Mouse (Mus musculus) mouse embryonic stem cell (cell line): ENCODE results near the gene Atp6v1e1.

ENCODE experiments used
- in situ Hi-C, 2 experiments: fragments of 300-500 bp; cut with MboI; formaldehyde crosslinking; loops; 1 replicate in 1 of 2; 3 replicates in 1 of 2; pipeline ENCODE4 v1.14.3; 2019 to 2020; ENCODE audit warnings: low sequenced_read_pairs in 2 of 2, low pct_unique_long_range_greater_than_20kb in 1 of 2, mixed read lengths in 1 of 2; ENCODE audit not compliant: unreplicated experiment in 1 of 2

Atp6v1e1 gene

DNA sequence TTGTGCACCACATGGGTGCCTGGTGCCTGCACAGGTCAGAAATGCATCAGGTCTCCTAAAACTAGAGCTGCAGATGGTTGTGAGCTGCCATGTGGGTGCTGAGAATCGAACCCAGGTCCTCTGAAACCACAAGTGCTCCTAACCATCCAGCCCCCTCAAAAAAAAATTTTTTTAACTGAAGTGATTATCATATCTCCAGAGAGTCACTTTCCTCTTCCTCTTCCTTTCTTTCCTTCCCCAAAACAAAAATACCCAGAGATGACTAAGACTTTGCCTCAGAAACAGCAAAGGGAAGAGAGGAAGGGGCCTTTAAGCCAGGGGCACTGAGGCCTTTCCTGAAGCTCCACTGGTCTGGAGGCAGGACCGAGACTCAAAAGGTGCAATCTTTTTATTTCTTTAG lies 39.6 kb downstream of the Atp6v1e1 start:
- in situ Hi-C loops = no loop called here

DNA sequence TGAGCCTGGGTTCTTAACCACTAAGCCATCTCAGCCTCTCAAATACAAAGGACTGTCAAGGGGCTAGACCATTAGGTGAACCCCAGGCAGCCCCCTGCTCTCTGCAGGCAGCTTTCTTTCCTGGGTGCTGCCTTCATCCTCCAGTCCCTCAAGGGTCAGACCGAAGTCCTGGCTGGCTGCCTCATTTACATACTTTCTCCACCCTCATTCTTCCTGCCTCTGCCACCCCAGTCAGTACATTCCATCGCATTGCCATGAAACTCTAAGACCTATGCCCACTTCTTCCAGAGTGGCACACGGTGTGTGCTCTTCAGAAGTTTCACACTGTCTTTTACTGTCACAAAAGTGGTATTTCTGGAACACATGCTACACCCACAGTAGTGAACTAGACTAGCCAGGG lies 44.4 kb downstream of the Atp6v1e1 start:
- in situ Hi-C loops = no loop called here

DNA sequence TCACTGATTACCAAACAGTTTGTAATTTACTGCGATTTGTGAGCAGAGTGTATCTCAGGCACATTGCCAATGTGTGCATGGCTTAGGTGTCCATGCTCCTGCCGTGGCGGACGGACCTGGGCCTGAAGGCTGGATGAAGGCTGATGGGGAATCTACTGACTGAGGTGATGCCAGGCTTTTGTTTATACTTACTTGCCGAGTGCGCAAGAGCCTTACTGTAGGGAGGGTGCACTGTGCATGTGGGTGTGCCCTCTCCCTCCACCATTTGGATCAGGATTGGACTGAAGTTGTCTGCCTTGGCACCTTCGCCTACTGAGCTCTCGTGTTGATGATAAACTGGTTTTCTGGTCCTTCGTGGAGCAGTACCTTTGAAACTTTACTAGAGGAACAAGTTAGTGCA lies 45.1 kb downstream of the Atp6v1e1 start:
- in situ Hi-C loops = no loop called here

DNA sequence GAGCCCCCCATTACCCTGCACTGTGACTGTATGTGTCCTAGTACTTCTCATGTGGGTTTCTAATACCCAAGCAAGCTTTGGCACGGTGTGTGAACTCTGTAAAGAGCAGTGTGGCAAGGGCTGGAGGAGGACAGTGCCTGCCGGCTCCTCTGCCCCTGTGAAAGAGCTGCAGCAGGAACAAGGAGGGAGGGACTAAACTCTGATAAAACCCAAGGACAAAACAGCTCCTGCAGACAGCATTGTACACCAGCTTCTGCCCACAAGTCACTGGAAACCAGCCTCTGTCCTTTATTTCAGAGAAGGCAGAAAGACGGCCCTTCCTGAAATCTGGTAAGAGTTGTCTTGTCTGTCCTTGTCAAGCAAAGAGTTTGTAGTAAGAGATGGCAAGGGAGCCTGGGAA lies 46.3 kb downstream of the Atp6v1e1 start:
- in situ Hi-C loops = no loop called here

DNA sequence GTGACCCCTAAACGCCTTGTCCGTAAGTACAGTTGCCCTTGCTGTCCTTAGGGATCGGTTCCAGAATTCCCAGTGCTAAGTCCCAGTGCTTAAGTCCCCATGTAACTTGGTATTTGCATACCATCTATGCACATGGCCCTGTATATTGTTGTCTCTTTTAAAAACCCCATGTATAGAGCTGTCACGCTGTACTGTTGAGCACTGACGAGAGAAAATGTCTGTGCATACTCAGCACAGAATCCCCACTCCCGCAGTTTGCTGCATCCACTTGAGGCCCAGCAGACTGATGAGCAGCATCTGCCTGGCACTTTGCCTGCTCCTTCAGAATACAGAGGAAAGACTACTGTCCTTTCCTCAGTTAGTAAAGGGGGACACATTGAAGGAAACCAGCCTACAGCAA lies 48.8 kb downstream of the Atp6v1e1 start:
- in situ Hi-C loops = no loop called here

DNA sequence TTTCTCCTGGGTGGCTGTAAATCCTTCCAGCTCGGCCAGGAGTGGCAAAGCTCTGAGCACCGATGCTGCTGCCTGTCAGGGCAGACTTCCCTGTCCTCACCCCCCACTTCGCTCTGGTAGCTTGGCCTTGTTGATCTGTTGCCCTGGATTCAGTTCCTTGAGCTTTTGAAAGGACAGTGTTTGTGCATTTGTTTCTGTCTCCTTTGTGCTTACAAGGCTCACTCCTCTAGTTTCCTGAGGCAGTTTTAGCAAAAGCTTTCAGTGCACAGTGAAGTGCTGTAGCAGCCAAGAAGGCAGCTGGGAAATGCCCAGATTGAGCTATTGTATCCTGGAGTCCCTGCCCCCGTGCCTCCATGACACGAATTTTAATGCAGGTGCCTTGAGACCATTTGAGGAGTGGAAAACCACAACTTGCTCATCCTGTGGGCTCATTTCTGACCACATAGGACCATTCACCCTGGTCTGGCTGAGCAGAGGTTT lies 49.4 kb downstream of the Atp6v1e1 start, which contains the start of gene Slc25a18:
Gene Slc25a18 (plus strand): TSS at position 430 of the 480 bp plus-strand sequence.
- in situ Hi-C loops = no loop called here

DNA sequence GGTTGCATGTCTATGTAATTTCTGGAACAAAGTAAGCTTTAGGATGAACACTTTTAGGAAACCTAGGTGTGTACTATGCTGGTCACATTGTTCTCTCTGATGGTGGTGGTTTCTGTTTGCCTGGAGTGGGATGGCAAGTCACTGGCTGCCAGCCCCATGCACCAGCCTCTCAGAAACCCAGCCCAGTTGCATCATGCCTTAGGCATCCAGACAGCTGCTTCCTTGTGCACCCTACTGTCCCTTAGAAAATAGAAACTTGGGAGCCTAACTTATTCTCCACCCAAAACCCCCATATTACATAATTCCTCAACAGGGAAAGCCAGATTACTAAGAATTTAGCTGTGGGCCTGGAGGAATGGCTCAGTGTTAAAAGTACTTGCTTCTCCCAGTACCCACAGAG lies 50.6 kb downstream of the Atp6v1e1 start:
- in situ Hi-C loops = no loop called here

DNA sequence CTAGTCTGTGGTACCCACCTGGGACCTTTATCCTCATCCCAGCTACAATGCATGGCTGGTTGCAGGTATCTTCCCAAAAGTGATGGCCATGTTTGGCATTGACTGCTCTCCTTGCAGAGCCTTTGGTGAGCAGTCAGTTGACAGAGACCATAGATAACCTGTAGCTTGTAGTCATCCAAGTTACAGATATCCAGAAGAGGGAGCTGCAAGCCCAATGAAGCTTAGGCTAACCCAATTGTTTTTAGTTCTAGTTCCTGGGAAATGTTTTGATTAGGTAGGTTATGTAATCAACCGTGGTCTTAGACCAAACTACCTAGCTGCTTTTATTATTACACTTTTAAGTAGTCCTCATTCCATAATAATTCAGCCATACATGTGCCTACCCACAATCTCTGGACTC lies 51.2 kb downstream of the Atp6v1e1 start:
- in situ Hi-C loops = no loop called here

DNA sequence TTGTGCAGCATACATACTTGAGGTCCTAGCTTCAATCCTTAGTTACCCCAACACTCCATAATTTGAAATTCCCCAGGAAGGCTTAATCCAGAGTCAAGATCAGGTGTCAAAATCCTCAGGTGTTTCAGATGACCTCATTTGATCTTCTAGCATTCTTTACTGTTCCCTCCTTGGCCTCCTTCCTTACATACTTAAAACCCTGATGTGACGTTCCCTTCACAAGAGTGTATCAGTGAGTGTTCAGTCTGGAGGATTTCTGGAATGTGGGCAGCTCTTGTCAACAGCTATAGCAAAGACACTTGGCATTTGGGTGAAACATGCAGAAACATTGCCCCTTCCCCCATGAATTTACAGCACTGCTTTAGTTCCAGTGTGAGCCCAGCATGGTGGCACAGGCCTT lies 52.6 kb downstream of the Atp6v1e1 start:
- in situ Hi-C loops = no loop called here

DNA sequence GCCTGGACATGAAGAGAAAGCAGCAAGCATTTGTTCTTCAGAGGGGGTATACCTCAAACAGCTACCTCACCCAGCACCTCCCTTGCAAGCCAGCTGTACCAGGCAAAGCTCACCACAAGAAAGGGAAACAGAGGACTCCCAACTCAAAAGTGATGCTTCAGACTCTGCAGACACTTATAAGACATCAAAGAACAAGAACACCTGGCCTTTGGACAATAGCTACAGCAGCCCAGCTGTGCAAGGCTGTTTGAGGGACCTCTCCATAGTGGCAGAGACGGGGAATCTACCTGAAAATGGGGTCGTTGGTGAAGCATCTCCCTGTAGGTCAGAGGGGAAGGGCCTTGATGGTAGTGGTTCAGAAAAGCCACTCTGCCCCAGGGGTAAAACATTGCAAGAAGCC lies 61.4 kb downstream of the Atp6v1e1 start:
- in situ Hi-C loops = no loop called here

DNA sequence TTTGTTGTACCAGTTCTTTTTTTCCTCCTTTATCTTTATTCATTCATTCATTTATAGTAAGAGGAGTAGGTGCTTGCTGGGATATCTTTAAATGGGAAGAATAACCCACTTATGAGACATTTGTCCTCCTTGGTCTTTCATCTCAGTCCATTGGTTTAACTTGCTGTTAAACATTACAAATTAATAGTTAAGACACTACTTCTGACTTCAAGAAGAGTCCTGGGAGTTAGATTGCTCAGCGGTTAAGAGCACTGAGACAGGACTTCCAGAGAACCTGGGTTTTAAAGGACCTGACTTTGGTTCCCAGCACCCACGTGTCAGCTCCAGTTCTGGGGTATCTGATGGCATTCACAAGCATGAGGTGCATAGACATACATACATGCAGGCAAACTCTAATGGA lies 76.2 kb downstream of the Atp6v1e1 start:
- in situ Hi-C loops = no loop called here
